Mouse (Mus musculus): ENCODE data around the gene Det1. TPM values are rescaled to one million over a fixed set of nuclear protein-coding genes. Genes with fewer than 3 reads are reported as not detected.

Gene Det1
- polyA plus RNA-seq, 1 experiment from 2014 or later = 19.7 TPM

- Histone ChIP-seq H3K9ac (ENCODE audit: low read depth, low read length) (0 out of 2 replicates have a peak overlapping the region, but pooled peaks have one; percentile 1), H3K9me3 (ENCODE audit: control insufficient read depth, low read length) (no peaks in the 10 kb centered on the region), H3K4me1 (replicated peaks; ENCODE audit: control insufficient read depth, insufficient read depth, low read length) (peaks cover 29% of the 10 kb centered on the region), H3K4me3 (ENCODE audit: low read depth, low read length) (no peak overlapping the region), H3K36me3 (ENCODE audit: control insufficient read depth, insufficient read depth, low read length) (no peaks in the 10 kb centered on the region), H3K27me3 (replicated peaks; ENCODE audit: control insufficient read depth, insufficient read depth, low read length) (no peaks in the 10 kb centered on the region), H3K27ac (ENCODE audit: low read depth, low read length) (peak overlapping the region; percentile 45), H3K4me2 (peak overlapping the region; percentile 39)
- 29% methylated on average over 9 of the region's 9 CpGs for WGBS
- ATAC-seq (replicated peaks; ENCODE audit: low FRiP score) (peak; percentile 95), DNase-seq (ENCODE audit: low spot score) (peak; percentile 49)
Measured at GRCm38 (mm10) chr7:78799730-78800496, 47.1 kb downstream of the Det1 start.

- no peak overlapping the region for H3K4me2 ChIP-seq
- H3K27me3 ChIP-seq (replicated peaks; ENCODE audit: control insufficient read depth, insufficient read depth, low read length) = no peaks in the 10 kb centered on the region
- ATAC-seq (replicated peaks; ENCODE audit: low FRiP score) (no peak), DNase-seq (ENCODE audit: low spot score) (no peak)
- H3K27ac ChIP-seq (ENCODE audit: low read depth, low read length) = no peak overlapping the region
- no peak overlapping the region for H3K4me3 ChIP-seq (ENCODE audit: low read depth, low read length)
- peaks cover 30% of the 10 kb centered on the region for H3K4me1 ChIP-seq (replicated peaks; ENCODE audit: control insufficient read depth, insufficient read depth, low read length)
- H3K9ac ChIP-seq (ENCODE audit: low read depth, low read length) = no peak overlapping the region
- no peaks in the 10 kb centered on the region for H3K36me3 ChIP-seq (ENCODE audit: control insufficient read depth, insufficient read depth, low read length)
- 67% methylated on average over 8 of the region's 9 CpGs for WGBS
- H3K9me3 ChIP-seq (ENCODE audit: control insufficient read depth, low read length) = no peaks in the 10 kb centered on the region
Measured at GRCm38 (mm10) chr7:78797843-78798455, 49.1 kb downstream of the Det1 start.

- ATAC-seq (replicated peaks; ENCODE audit: low FRiP score) (no peak), DNase-seq (ENCODE audit: low spot score) (no peak)
- no peak overlapping the region for H3K27ac ChIP-seq (ENCODE audit: low read depth, low read length)
- H3K9me3 ChIP-seq (ENCODE audit: control insufficient read depth, low read length) = no peaks in the 10 kb centered on the region
- WGBS = 91% methylated on average over 3 of the region's 3 CpGs
- no peaks in the 10 kb centered on the region for H3K27me3 ChIP-seq (replicated peaks; ENCODE audit: control insufficient read depth, insufficient read depth, low read length)
- H3K4me3 ChIP-seq (ENCODE audit: low read depth, low read length) = no peak overlapping the region
- no peak overlapping the region for H3K4me2 ChIP-seq
- peaks cover 30% of the 10 kb centered on the region for H3K4me1 ChIP-seq (replicated peaks; ENCODE audit: control insufficient read depth, insufficient read depth, low read length)
- H3K9ac ChIP-seq (ENCODE audit: low read depth, low read length) = no peak overlapping the region
- no peaks in the 10 kb centered on the region for H3K36me3 ChIP-seq (ENCODE audit: control insufficient read depth, insufficient read depth, low read length)
Measured at GRCm38 (mm10) chr7:78796624-78797023, 50.4 kb downstream of the Det1 start.

GRCm38 (mm10) chr7:78794571-78795092, 52.4 kb downstream of the Det1 start:
- 74% methylated on average over 6 of the region's 6 CpGs for WGBS
- Histone ChIP-seq H3K9me3 (ENCODE audit: control insufficient read depth, low read length) (no peaks in the 10 kb centered on the region), H3K27me3 (replicated peaks; ENCODE audit: control insufficient read depth, insufficient read depth, low read length) (no peaks in the 10 kb centered on the region), H3K9ac (ENCODE audit: low read depth, low read length) (0 out of 2 replicates have a peak overlapping the region, but pooled peaks have one; percentile 5), H3K4me3 (ENCODE audit: low read depth, low read length) (no peak overlapping the region), H3K4me2 (no peak overlapping the region), H3K27ac (ENCODE audit: low read depth, low read length) (no peak overlapping the region), H3K36me3 (ENCODE audit: control insufficient read depth, insufficient read depth, low read length) (peaks cover 5% of the 10 kb centered on the region; the same call in 1 of the 2 replicates), H3K4me1 (replicated peaks; ENCODE audit: control insufficient read depth, insufficient read depth, low read length) (peaks cover 20% of the 10 kb centered on the region)
- ATAC-seq (replicated peaks; ENCODE audit: low FRiP score) (no peak), DNase-seq (ENCODE audit: low spot score) (no peak)

- Histone ChIP-seq H3K4me1 (replicated peaks; ENCODE audit: control insufficient read depth, insufficient read depth, low read length) (peaks cover 16% of the 10 kb centered on the region), H3K36me3 (ENCODE audit: control insufficient read depth, insufficient read depth, low read length) (peaks cover 5% of the 10 kb centered on the region; the same call in 1 of the 2 replicates), H3K27me3 (replicated peaks; ENCODE audit: control insufficient read depth, insufficient read depth, low read length) (no peaks in the 10 kb centered on the region), H3K4me2 (no peak overlapping the region), H3K4me3 (ENCODE audit: low read depth, low read length) (no peak overlapping the region), H3K27ac (ENCODE audit: low read depth, low read length) (no peak overlapping the region), H3K9ac (ENCODE audit: low read depth, low read length) (0 out of 2 replicates have a peak overlapping the region, but pooled peaks have one; percentile 5), H3K9me3 (ENCODE audit: control insufficient read depth, low read length) (no peaks in the 10 kb centered on the region)
- DNase-seq (ENCODE audit: low spot score) (no peak), ATAC-seq (replicated peaks; ENCODE audit: low FRiP score) (no peak)
- 81% methylated on average over 13 of the region's 13 CpGs for WGBS
Measured at GRCm38 (mm10) chr7:78793895-78794570, 53.0 kb downstream of the Det1 start.

GRCm38 (mm10) chr7:78791359-78792222, 55.5 kb downstream of the Det1 start:
- Histone ChIP-seq H3K4me3 (ENCODE audit: low read depth, low read length) (no peak overlapping the region), H3K27me3 (replicated peaks; ENCODE audit: control insufficient read depth, insufficient read depth, low read length) (no peaks in the 10 kb centered on the region), H3K9me3 (ENCODE audit: control insufficient read depth, low read length) (no peaks in the 10 kb centered on the region), H3K36me3 (ENCODE audit: control insufficient read depth, insufficient read depth, low read length) (peaks cover 5% of the 10 kb centered on the region; the same call in 1 of the 2 replicates), H3K27ac (ENCODE audit: low read depth, low read length) (no peak overlapping the region), H3K4me1 (replicated peaks; ENCODE audit: control insufficient read depth, insufficient read depth, low read length) (peaks cover 14% of the 10 kb centered on the region), H3K9ac (ENCODE audit: low read depth, low read length) (no peak overlapping the region), H3K4me2 (no peak overlapping the region)
- WGBS = 85% methylated on average over 15 of the region's 15 CpGs
- peak; percentile 58 for ATAC-seq (replicated peaks; ENCODE audit: low FRiP score)
- no peak for DNase-seq (ENCODE audit: low spot score)

GRCm38 (mm10) chr7:78787793-78788380, 59.2 kb downstream of the Det1 start:
- H3K4me1 ChIP-seq (replicated peaks; ENCODE audit: control insufficient read depth, insufficient read depth, low read length) = peaks cover 11% of the 10 kb centered on the region
- H3K9ac ChIP-seq (ENCODE audit: low read depth, low read length) = no peak overlapping the region
- WGBS = 82% methylated on average over 12 of the region's 12 CpGs
- H3K36me3 ChIP-seq (ENCODE audit: control insufficient read depth, insufficient read depth, low read length) = peaks cover 5% of the 10 kb centered on the region; the same call in 1 of the 2 replicates
- no peak for ATAC-seq (replicated peaks; ENCODE audit: low FRiP score)
- H3K9me3 ChIP-seq (ENCODE audit: control insufficient read depth, low read length) = no peaks in the 10 kb centered on the region
- DNase-seq (ENCODE audit: low spot score) = no peak
- no peak overlapping the region for H3K4me2 ChIP-seq
- H3K27ac ChIP-seq (ENCODE audit: low read depth, low read length) = no peak overlapping the region; the same call in 1 of the 2 replicates
- H3K27me3 ChIP-seq (replicated peaks; ENCODE audit: control insufficient read depth, insufficient read depth, low read length) = no peaks in the 10 kb centered on the region
- H3K4me3 ChIP-seq (ENCODE audit: low read depth, low read length) = no peak overlapping the region
